Mouse (Mus musculus): ENCODE measurements around the gene 1700008P02Rik.
"Not testable (repeated sequence)": the region's sequence is repeated elsewhere in the genome, so short reads cannot be mapped to it uniquely, and the experiment has no call there.

1700008P02Rik gene

DNA sequence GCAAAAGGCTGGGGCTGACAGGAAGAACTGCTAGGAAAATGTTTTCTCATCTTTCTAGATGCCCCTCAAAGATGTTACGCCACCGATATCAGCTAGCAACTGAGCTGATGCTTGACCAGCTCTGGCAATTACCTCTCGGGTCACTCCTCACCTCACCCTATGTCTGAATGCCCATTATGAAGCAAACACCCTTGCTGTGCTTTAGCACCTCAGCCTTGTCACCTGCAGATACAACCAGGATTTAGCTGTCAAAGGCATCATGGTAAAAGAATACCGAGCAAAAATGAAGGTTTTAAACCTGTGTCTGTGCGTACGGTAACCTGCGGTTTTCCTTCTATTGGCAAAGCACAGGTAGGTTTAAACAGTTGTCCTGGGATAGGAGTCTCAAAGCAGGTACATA is at the start of gene 1700008P02Rik:
Gene 1700008P02Rik (minus strand): TSS at position 101 of the 400 bp plus-strand sequence.
- DNase-seq, result no peak

DNA sequence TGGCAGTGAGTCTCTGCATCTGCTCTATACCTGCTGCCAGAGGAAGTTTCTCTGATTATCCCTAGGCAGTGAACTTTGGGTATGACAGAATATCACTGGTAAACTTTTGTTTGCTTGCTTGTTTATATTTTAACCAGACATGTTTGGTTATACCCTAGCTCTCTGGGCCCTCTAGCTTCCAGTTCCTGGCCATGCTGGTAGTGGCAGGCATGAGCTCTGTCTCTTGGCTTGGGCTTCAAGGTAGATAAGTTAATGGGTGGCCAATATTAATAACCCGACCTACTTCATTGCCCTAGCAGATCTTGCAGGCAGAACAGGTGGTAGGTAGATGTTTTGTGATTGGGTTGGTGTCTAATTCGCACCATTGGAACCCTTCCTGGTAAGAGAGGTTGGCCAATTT is 29.2 kb upstream of the 1700008P02Rik start:
- no peak for DNase-seq

DNA sequence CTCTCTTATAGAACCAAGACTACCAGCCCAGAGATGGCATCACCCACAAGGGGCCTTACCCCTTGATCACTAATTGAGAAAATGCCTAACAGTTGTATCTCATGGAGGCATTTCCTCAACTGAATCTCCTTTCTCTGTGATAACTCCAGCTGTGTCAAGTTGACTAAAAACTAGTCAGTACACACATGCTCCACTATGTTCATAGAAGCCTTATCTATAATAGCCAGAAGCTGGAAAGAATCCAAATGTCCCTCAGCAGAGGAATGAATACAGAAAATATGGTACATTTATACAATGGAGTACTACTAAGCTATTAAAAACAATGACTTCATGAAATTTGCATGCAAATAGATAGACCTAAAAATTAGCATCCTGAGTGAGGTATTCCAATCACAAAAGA is 17.9 kb upstream of the 1700008P02Rik start:
- DNase-seq, result not testable (repeated sequence)

DNA sequence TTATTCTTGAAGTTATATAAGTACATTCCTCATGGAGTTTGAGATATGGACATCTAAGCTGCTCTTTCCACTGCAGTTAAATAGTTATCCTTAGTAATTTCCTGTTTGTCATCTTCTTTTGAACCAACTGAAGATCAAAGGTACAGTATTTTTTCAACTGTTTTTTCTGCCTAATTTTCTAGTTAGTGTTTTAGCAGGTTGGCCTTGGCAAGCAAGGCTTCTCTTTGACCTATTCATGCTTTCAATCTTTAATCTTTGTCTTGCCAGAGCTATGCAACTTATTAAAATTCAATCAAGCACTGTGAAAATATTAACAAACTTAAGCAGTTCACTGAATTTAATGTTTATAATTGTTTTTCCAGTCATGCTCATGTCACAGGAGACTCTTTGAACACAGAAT is 14.0 kb upstream of the 1700008P02Rik start:
- DNase-seq, result no peak

DNA sequence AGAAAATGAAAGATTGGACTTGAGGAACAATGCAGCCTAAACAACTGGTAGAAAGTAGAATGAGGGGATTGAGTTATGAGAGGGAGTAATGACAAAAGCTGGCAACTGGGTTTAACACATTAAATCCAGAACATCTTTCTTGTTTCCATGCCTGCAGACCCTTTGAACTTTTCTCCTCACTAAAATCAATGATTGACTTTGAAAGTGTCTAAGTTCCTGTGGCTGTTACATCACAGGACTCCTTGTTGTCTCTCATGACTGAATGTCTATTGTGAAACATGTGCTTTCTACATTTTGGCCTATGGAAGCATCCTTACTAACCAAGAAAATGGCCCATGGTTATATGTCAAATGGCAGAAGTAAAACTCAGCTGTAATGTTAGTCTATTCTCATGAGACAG is 2.4 kb downstream of the 1700008P02Rik start:
- DNase-seq, result no peak
